Mouse (Mus musculus): ENCODE data around the gene Srprb.

The Srprb gene

DNA sequence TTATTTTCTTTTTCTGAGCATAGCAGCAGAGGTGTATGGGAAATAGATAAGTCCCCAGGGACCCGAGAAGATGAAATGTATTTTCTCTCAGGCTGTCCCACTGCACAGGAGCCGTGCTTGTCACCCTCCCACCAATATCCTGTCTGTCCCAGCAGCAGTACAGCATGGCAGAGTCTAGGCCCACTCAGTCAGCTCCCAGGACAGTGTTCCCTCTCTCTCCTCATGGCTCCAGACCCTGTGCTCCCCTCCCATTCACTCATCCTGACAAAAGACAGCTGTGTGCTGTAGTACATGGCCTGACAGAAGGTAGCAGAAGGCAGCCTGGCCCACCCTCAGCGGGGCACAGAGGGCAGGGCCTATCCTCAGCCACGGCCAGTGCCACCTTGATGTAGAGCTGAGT is 58.1 kb downstream of the Srprb start:
- DNase-seq = no peak

DNA sequence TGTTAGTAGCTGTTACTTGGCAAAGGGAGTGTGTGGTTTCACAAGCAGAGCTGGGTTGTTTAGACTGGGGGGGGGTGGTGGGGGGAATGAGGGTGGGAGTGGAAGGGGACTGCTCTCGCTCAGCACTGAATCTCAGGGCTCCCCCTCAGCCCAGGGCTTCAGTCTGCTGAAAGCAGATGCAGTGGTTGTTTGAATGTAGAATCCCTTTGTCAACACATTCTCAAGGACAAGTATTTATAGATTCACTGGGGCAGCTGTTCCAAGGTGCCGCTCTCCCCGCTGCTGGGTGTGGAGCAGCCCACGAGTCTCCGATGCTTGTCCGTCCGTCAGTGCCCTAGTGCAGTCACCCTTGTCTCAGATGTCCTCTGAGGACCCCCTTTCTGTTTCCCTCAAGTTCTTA is 60.7 kb downstream of the Srprb start:
- no peak for DNase-seq

DNA sequence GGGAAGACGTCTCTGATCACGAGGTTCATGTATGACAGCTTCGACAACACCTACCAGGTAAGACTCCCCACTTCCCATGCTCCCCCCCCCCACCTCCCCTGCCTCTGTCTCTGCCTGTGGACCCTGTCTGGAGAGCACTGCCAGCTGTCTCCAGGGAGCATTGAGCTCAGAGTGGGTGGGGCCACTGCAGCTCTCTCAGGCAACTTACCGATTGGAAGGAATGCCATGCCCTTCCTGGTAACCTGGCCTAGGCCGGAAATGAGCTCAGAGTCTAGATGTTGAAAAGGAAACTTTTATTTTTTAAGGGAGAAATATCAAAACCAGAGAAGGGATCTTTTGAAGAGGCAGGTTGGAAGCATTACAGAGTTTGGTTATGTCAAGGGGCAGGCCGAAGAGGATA is 61.6 kb downstream of the Srprb start:
- no peak for DNase-seq

DNA sequence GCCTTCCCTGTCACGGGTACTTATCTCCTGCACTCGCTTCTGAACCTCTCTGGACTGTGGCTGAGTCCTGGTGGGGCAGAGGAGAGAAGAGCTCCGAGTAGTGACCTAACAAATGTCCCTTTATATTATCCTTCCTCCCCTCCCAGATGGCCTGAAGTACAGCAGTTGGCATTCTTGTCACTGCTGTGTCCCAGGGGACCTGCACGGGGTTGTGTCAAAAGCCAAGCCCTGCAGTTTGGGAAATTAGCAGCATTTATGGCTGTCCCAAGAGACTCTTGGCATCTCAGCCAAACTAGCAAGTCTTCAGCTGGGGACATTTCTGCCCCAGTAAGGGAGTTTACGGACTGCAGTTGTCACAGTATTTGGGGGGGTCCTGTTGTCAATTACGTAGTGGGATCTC is 62.5 kb downstream of the Srprb start:
- no peak for DNase-seq
